Mouse (Mus musculus) lung, adult 18-20 months (tissue): ENCODE measurements around the gene Cst9.

ENCODE experiments used
- DNase-seq, 2 experiments: peaks; one replicate each; pipeline ENCODE4 v3.0.0; 2022; ENCODE audit warnings: mixed read lengths in 2 of 2

Cst9 gene

GRCm38 (mm10) chr2:148834912-148835311, at the start of gene Cst9:
Gene Cst9 (plus strand): TSS chr2:148835147.
- DNase-seq = no peak

GRCm38 (mm10) chr2:148789142-148789541, 45.8 kb upstream of the Cst9 start, which contains the start of gene Cst12:
Gene Cst12 (plus strand): TSS chr2:148789361.
- DNase-seq = no peak

GRCm38 (mm10) chr2:148798485-148798884, 36.5 kb upstream of the Cst9 start, which contains the start of gene Cst8:
Gene Cst8 (plus strand): TSS chr2:148798785.
- DNase-seq = peak; percentile 19 to 32

- DNase-seq = peak; percentile 6 to 33
These were observed 33.4 kb upstream of the Cst9 start for GRCm38 (mm10) chr2:148801491-148801921.

GRCm38 (mm10) chr2:148806696-148807095, 28.3 kb upstream of the Cst9 start:
- no peak for DNase-seq

GRCm38 (mm10) chr2:148819909-148820308, 15.0 kb upstream of the Cst9 start, which contains the start of gene Cst13:
Gene Cst13 (plus strand): TSS chr2:148820081.
- no peak for DNase-seq

GRCm38 (mm10) chr2:148825986-148826385, 9.0 kb upstream of the Cst9 start:
- DNase-seq = no peak

- DNase-seq = peak in 1 of 2 experiments; percentile 36
These were observed 3.3 kb downstream of the Cst9 start for GRCm38 (mm10) chr2:148838075-148838777.

- DNase-seq = peak in 1 of 2 experiments; percentile 19
These were observed 4.3 kb downstream of the Cst9 start for GRCm38 (mm10) chr2:148839224-148839623.

GRCm38 (mm10) chr2:148851116-148851906, 16.4 kb downstream of the Cst9 start:
- DNase-seq = peak; percentile 79 to 83

- no peak for DNase-seq
These were observed 21.9 kb downstream of the Cst9 start for GRCm38 (mm10) chr2:148856630-148857400.

- DNase-seq = no peak
These were observed 22.6 kb downstream of the Cst9 start for GRCm38 (mm10) chr2:148857506-148857905.

- DNase-seq = no peak
These were observed 26.0 kb downstream of the Cst9 start for GRCm38 (mm10) chr2:148860993-148861392.

GRCm38 (mm10) chr2:148861693-148862092, 26.7 kb downstream of the Cst9 start:
- no peak for DNase-seq

GRCm38 (mm10) chr2:148864966-148865365, 30.0 kb downstream of the Cst9 start, which contains the start of gene 9230104L09Rik:
Gene 9230104L09Rik (minus strand): TSS chr2:148865038.
- DNase-seq = peak in 1 of 2 experiments; percentile 18

- DNase-seq = no peak
These were observed 34.0 kb downstream of the Cst9 start for GRCm38 (mm10) chr2:148868959-148869358.

- DNase-seq = no peak
These were observed 35.6 kb downstream of the Cst9 start for GRCm38 (mm10) chr2:148870526-148870925.

- DNase-seq = peak in 1 of 2 experiments; percentile 44
These were observed 37.9 kb downstream of the Cst9 start for GRCm38 (mm10) chr2:148872860-148873259.

GRCm38 (mm10) chr2:148874224-148874616, 39.3 kb downstream of the Cst9 start:
- no peak for DNase-seq

- peak; percentile 37 to 45 for DNase-seq
These were observed 39.8 kb downstream of the Cst9 start for GRCm38 (mm10) chr2:148874617-148875334.

GRCm38 (mm10) chr2:148875335-148875811, 40.4 kb downstream of the Cst9 start, which contains the start of gene Cst3:
Gene Cst3 (minus strand): TSS chr2:148875692.
- peak; percentile 96 to 97 for DNase-seq
